Comparison of ENCODE assay signal across 1 mouse cellular context in the genomic region with DNA sequence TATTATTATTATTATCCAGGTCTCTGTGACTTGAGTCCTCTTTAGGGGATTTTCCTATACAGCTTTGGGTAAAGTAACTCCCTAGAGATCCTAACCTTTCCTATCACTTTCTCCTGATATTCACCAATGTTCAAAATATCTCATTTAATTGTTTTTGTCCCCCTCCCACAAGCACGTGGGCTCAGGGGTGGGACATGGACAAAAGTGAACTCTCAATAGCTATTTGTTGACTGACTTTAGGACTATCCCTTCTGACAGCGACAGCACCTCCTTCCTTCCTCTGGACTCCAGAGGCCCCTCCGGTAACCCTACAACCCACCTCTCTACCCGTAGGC.
TF ChIP-seq lines count a peak whose summit lies in the region.

No protein-coding gene starts in this region.

TF ChIP-seq in MEL, 35 proteins besides CTCF, POLR2A, EP300 and RAD21 (continued from another document):
- TF ChIP-seq MAZ (IDR thresholded peaks at IDR 0.05; ENCODE audit: low read depth, low read length), result no peak
- TF ChIP-seq USF2 (IDR thresholded peaks at IDR 0.05; ENCODE audit: borderline replicate concordance in 1 of 2, insufficient read depth in 1 of 2, low read depth in 1 of 2, low read length in 2 of 2), result no peak
- TF ChIP-seq MAX (IDR thresholded peaks at IDR 0.05; ENCODE audit: low read length), result peak; percentile 71; the same call in 1 of the 2 replicates
- TF ChIP-seq BHLHE40 (IDR thresholded peaks at IDR 0.05; ENCODE audit: borderline replicate concordance, low read depth, low read length), result no peak
- TF ChIP-seq SIN3A (IDR thresholded peaks at IDR 0.05; ENCODE audit: low read length), result peak; percentile 54
- no peak for TF ChIP-seq ELF1 (IDR thresholded peaks at IDR 0.05; ENCODE audit: low read depth, low read length)
- no peak for TF ChIP-seq E2F4 (IDR thresholded peaks at IDR 0.05; ENCODE audit: borderline replicate concordance, low read depth, low read length)
- no peak for TF ChIP-seq ZKSCAN1 (IDR thresholded peaks at IDR 0.05; ENCODE audit: low read depth, low read length)
- TF ChIP-seq NELFE (IDR thresholded peaks at IDR 0.05; ENCODE audit: low read depth, low read length), result no peak
- no peak for TF ChIP-seq CHD1 (IDR thresholded peaks at IDR 0.05; ENCODE audit: low read depth, low read length)
- no peak for TF ChIP-seq MYB (IDR thresholded peaks at IDR 0.05; ENCODE audit: low read depth, low read length)
- TF ChIP-seq TCF12 (IDR thresholded peaks at IDR 0.05; ENCODE audit: low read depth, low read length), result no peak
- TF ChIP-seq USF1 (IDR thresholded peaks at IDR 0.05; ENCODE audit: low read depth, low read length), result peak; percentile 29; the same call in 1 of the 2 replicates
- TF ChIP-seq RCOR1 (IDR thresholded peaks at IDR 0.05; ENCODE audit: low read depth, low read length), result no peak
- no peak for TF ChIP-seq POLR2AphosphoS5 (IDR thresholded peaks at IDR 0.05; ENCODE audit: borderline replicate concordance, low read depth, low read length)
- no peak for TF ChIP-seq TAL1 (IDR thresholded peaks at IDR 0.05; ENCODE audit: low read length)
- TF ChIP-seq TBP (IDR thresholded peaks at IDR 0.05; ENCODE audit: low read depth, low read length), result no peak
- peak; percentile 58; the same call in 1 of the 2 replicates for TF ChIP-seq MYC (IDR thresholded peaks at IDR 0.05; ENCODE audit: low read depth, low read length)
- no peak for TF ChIP-seq HCFC1 (IDR thresholded peaks at IDR 0.05; ENCODE audit: low read depth, low read length)
